Mouse (Mus musculus) liver, adult (tissue): ENCODE measurements around the gene Gm49358.

Experiments used
- GATA4 ChIP-seq: IDR thresholded peaks from 2 replicates; pipeline ENCODE4 v1.6.1; 2014; ENCODE audit warnings: mild to moderate bottlenecking, low read length; ENCODE audit not compliant: insufficient replicate concordance

The Gm49358 gene

DNA sequence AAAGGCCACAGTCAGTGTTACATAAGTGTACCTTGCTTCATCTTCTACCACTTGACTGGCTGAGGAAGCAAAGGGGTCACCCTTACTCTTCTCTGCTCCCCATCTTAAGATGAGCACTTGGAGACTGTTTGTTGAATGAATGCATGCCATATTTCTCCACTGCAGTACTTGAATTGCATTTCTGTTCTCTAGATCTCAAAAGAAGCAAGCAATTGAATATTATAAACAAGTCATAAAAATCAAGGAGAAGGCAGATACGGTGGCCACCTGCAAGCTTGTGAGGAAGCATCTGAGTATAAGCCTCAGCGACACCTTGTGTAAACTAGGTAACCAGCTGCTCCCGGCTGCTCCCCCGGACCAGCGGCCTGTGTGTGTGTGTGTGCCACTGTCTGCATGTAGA is at the start of gene Gm49358:
Gene Gm49358, plus strand, starts transcription at position 301 of the 400 bp plus-strand sequence.
- no peak for TF ChIP-seq GATA4

DNA sequence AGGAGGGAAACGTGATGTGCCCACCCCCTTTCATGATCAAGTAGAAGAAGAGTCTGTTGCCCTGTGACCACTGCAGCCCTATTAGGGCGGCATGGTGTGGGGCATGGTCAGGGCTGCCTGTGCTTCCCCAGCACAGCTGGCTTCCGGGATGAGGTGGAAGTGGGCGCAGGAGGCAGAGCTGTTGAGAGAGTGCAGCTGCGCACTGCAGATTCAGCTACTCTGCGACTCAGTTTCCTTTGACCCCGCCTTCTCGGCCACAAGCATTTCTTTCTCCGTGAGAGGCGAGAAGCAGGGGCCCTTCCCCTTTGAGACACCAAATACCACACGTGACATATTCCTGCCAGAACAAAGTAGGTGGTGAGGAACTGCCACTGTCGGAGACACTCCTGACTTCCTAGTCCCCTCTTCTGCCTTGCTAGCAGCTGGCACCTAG is 36.2 kb upstream of the Gm49358 start:
- TF ChIP-seq GATA4, result no peak

DNA sequence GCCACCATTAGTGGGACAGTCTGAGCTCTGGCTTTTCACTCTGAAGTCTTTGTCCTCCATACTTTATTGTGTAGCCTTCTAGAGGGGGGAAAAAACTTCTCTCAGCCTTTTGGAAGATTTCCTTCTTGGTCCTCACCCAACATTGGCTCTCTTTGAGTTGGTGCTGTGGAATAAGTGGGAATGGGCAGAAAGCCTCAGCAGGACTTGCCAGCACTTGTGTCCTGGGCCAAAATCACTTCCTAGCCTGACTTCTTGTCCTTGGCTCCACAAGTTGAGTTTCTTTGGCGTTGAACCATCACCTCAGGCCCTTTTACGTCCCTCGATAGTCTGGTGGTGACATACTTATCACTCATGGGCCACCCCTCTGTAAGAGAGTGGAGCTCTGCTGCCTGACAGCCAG is 35.6 kb upstream of the Gm49358 start:
- no peak for TF ChIP-seq GATA4

DNA sequence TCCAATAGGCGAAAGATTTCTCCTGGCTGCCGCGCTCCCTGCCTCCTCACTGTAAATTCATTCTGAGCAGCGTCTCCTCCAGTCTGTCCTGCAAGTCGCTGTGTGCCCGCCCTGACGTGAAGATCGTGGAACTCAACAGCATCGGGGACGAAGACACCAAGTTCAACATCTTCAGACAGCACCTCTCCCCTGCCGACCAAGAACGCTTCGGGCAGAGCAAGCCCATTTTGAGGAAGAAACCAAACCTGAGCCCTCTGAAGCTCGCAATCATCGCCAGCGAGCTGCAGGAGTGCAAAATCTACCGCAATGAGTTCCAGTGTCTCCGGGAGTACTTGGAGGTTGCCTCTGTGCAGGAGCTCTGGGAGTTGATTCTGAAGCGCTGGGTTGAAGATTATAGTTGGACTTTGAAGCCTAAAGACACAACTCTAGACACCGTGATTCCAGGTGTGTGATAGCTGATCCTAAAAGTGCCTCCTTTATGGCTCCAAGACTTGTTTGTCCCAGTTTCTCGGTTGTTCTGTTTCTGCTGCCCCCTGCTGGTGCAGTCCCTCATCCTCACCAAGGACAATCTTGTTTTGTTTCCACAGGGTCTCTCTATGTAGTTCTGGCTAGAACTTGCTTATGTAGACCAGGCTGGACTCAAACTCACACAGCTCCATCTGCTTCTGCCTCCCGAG is 32.8 kb upstream of the Gm49358 start:
- no peak for TF ChIP-seq GATA4

DNA sequence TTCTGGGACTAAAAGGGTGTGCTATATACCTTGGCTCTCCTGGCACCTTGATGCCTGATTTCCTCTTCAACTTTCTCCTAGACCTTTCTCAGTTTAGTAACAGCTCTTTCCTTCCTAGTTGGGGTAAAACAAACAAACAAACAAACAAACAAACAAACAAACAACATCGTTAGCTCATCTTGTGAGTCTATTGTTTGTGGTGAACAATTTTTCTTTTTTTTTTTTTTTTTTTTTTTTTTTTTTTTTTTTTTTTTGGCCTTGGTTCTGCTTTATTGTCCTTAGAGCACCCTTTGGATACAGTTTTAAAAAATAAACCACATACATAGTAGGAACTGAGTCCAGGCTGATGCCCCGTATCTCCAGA is 32.3 kb upstream of the Gm49358 start:
- TF ChIP-seq GATA4, result no peak

DNA sequence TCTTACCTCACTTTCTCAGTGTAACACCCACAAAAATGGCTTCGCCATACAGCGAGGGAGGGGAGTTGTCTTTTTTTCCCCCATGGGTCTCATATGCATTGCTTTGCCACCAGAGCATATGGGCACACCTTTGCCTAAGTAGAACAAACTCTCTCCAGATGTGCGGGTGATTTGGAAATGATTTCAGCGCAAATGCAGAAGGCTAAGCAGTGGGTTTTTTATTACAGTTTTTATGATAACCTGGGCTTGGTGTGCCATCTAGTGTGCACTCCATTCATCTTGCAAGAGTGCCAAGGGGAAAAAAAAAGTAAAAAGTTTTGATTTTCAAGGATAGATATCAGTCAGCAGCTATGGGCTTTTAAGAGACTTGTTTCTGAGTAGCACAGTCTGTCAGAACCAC is 28.7 kb upstream of the Gm49358 start:
- no peak for TF ChIP-seq GATA4

DNA sequence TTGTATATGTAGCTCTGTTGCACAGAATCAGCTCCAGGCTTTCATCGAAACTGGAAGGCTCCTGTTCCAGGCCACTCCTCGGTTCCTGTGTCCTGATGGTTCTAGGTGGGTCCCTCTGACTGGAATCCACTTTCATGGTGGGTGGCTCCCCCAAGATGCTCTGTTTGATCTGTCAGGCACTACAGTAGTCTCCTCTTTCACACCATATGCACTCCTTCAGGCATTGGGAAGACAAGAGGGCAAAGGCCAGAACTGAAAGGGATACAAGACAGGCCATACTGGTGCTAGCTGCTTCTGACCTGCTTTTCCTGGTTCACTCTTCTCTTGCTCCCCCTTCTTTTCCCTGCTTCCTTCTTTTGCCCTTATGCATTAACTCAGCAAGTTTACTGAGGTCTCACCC is 20.9 kb upstream of the Gm49358 start:
- TF ChIP-seq GATA4, result no peak

DNA sequence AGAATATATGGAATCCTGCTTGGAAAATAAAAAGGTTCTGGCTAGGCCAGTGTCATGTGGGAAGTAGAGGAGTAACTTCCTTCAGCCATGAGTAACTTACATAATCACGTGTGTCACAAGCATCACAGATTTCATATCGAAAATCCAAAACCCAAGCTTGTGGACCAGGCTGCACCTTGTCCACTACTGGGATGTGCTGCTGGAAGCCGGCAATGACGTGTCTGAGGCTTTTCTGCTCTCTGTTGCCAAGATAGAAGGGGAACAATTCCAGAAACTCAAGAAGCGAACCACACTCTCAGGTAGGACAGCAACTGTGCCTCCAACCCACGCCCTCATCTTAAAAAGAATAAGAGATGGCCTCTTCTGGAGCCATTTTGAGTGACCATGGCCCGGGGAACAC is 19.5 kb upstream of the Gm49358 start:
- TF ChIP-seq GATA4, result no peak

DNA sequence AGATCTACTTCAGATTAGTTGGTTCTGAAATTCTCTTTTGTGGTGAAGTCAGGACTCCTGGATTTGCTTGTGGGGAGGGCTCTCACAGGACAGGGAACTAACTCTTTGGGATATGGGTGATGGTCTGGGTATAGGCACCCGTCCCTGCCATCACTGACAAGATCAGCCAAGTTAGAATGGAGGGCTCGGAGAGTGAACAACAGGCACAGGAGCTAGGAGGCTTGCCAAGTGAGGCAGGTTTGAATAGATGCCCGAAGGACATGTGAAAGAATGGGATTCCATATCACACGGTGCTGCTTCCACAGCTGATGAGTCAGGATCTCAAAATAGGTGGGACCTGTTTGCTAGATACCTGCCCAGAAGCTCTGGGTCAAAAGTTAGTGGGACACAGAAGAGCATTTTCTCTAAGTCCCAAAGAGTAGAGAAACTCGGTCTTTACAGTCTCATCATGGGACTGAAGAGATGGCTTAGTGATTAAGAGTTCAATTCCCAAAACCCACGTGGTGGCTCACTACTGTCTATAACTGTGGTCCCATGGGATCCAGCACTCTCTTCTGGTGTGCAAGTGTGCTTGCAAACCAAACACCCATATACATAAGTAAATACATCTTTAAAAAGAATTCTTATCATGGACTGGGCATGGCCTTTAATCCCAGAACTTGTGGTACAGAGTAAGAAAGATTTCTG is 7.8 kb upstream of the Gm49358 start:
- TF ChIP-seq GATA4, result no peak

DNA sequence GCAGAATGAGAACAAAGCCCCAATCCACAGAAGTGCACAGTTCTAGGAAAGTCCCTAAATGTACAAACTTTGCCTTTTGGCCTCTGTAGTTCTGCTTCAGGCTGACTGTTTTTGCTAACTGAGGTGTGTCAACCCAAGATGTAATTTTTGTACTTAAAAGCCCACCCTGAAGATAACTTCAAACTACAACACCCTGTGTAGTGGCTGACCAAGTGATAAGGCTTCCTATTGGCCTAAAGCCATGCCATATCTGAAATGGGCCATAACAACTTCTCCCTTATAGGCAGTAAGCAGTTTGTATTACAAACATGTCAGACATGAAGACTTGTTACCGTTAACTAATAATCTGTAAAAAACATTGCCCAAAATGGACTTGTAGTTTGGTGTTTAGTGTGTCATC is 6.0 kb upstream of the Gm49358 start:
- no peak for TF ChIP-seq GATA4

DNA sequence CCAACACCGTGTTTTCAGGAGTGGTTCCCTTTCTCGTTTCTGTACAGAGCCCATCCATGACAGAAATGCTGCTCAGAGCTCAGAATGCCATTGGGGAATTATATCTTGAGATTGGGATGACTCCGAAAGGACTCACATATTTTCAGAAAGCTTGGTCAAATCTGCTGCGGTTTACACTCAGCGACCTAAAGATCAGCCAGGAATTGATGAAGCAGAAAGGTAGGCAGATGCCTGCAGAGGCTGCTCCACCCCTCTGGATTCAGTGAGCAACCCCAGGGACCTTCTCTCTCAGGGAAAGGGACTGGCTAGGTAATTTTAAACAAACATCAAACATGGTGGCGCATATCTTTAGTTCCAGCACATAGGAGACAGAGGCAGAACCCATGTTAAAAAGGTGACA is 5.6 kb upstream of the Gm49358 start:
- TF ChIP-seq GATA4, result no peak

DNA sequence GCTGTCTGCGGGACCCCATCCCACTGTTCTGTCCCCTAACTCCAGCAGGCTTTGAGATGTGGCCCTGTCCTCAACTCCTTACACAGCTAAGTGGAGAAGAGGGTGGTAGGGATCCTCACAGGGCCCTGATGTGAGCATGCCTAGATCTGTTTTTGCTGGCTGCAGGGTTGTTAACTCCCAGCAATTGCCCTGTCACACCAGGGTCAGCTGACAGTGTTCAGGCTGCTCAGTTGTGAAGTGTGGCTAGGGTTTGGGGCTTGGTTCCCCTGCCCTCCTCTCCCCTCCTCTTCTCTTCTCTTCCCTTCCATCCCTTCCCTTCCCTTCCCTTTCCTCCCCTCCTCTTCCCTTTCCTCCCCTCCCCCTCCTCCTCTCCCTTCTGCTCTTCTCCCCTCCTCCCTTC is 2.5 kb upstream of the Gm49358 start:
- TF ChIP-seq GATA4, result no peak

DNA sequence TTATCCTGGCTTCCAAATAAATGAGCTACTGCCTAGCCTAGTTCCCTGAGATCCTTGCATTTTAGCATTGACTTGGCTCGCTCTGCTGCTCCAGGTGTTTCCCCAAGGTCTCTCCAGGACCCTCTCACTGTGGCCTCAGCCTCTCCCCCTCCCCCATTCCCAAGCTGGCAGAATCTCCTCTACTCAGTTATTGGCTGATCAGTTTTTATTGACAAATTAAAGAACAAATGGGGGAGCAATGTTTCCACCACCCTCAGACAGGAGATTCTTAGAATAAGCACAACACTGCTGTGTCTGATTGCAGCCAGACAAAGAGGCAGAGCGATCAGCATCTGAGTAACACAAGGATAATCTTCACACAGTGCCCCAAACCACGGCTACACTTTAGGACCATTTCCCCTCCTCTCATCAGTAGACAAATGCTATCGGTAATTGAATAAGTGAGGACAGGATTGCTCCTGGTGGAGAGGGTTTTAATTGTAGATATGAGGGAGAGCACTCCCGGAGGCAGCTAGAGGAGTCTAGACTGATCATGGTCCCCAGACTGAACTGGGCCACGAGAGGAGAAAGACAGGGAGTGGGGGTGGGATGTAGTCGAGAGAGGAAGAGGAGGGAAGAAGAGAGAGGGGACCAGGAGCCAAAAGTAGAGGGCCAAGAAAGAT is 1.9 kb upstream of the Gm49358 start:
- TF ChIP-seq GATA4, result no peak

DNA sequence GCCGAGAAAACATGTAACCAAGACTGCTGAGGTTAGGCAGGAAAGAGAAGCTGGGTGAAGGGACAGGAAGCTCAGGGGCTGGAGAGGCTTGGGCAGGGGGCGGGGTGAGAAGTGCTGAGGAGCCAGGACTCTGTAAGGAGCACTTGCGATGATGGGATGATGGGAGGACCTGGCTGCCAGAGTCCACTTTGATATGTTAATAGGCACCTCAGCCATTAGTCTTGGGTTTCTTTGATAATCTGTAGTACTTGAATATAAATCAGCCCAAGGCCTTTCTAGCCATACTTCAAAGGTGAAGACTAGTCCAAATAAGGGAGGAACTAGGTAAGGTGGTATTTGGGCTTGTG is 1.4 kb upstream of the Gm49358 start:
- no peak for TF ChIP-seq GATA4

DNA sequence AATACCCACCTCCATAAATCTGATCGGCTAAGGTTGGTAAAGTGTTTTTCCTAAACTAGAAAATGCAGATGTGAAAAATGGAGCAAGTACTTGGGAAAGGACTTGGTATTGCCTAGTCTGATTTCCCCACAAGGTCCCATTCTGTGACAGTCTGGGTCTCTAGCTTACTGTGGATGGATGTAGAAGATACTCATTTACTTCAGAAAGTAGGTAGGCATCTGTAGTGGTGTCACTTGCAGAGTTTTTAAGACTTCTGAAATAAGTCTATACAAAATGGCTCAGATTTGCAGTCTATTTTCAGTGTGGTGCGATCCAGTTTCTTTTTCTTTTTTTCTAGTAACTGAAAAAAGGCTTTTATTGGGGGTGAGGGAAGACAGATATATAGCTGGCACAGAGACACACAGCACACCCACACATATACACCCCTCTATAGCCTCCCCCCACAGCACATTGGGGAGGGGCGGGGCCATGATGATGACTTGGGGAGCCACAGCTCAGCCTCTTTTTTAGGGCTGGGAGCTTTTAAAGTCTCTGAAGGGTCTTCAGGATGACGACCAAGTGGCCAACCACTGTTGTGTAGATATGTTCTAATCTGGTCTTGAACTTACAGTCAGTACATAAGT is 1.7 kb downstream of the Gm49358 start:
- TF ChIP-seq GATA4, result no peak

DNA sequence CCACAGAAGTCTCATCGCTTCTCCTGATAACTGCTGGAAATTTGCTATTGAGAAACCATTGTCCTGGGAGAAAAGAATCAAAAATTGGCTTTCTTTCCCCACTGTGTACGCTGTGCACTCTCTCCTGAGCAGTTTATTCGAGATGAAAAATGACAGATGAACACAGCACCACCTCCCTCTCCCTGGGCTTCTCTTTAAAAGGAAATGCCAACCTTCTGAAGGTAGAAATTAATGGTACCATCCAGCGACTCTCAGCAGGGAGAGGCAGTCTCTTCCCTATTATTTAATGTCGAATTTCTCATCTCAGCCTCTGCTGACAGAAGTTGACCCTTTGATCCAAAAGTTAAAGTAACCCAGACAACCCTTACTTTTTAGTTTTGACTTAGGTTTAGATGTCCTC is 5.4 kb downstream of the Gm49358 start:
- no peak for TF ChIP-seq GATA4

DNA sequence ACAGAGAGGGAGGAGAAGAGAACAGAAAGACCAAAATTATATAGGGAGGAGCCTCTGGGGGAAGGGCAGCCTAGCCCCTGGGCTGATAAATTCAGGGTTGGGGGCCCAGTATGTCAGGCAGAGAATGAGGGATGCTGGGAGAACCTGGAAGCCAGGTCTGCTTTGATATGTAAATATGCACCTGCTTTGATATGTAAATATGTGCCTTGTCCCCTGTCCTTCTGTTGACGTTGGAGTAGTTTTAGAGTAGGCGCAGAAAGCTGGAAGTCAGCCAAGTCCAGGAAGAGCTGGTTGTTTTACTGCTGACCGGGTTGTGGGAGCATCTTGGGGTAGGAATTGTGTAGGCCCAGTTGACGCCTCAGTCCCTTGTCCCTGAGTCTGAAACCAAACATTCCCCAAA is 6.0 kb downstream of the Gm49358 start:
- TF ChIP-seq GATA4, result no peak

DNA sequence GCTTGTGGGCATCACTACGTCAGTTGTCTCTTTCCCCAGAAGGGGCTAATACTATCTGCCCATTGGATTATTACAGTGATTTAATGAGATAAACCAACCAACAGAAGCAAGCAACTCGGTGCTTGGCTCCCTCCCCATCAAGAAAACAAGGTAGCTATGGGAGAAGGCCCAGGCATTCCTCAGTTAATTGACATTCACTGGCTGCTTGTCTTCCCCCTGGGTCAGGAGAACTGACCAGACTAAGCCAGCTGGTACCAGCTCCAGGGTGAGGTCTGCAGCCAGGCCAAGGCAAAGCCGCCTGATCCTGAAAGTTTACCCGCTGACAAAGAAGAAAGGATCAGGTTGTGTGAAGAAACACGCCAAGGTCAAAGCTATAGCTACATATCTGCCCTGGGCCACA is 7.9 kb downstream of the Gm49358 start:
- TF ChIP-seq GATA4, result no peak
